Mouse (Mus musculus): ENCODE data around the gene Nek9.

DNA sequence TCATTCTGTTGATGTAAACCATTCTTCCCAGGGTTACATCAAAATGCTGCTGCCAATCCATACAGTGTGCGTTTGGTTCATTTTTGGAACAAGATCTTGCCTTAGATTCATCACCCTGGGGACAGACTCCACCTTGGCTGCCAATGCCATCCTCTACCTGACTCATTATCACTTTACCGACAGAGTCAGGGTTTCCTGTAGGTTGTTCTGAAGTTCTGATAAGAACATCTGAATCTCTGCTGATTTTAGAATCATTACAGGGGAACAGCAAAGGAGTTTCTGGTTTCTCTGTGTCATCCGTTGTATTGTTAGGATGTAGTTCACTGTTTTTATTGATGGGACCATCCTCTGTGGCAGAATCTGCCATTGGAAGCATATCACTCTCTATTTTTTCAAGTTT lies 72.9 kb downstream of the Nek9 start:
- TF ChIP-seq CTCF (IDR thresholded peaks at IDR 0.05; ENCODE audit: low read depth) (no peak), EP300 (IDR thresholded peaks at IDR 0.05; ENCODE audit: low read depth) (no peak)
